27 mouse cellular contexts compared by ENCODE assay signal in the genomic region with DNA sequence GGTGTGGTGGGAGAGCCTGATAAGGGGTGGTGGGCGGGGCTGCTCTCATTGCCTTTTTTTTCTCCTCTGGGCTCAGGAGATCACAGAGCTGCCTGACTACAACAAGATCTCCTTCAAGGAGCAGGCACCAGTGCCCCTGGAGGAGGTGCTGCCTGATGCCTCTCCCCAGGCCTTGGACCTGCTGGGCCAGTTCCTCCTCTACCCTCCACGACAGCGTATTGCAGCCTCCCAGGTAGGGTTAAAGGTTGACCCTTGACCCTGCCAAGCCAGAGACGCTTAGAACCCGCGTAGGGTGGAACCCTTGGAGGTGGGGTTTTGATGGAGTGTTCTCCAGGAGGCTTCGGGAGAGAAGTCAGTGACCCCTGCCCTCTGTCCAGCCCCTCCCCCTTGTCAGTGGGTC. TPM values are rescaled to one million over a fixed set of nuclear protein-coding genes. Genes with fewer than 3 reads are reported as not detected.
DNase-seq lines count a peak whose midpoint lies in the region; ATAC-seq lines count a peak whose summit lies in the region.
"Had no signal": no experiment of that assay in that cellular context is flagged by ENCODE, and none has a peak within 500 bp of the region (broad histone marks: within the 10 kb centered on the region; RNA-seq: fewer than 3 reads in every experiment).

No protein-coding gene starts in this region.

- no peak for ATAC-seq in kidney, embryonic 16.5 days (ENCODE audit: low FRiP score, low TSS enrichment)
- ATAC-seq in intestine, embryonic 14.5 days (replicated peaks; ENCODE audit: low FRiP score, low TSS enrichment, low read depth), result peak; percentile 49
- peak; percentile 66 for ATAC-seq in intestine, embryonic 16.5 days
- ATAC-seq: forebrain, embryonic 14.5 days; hindbrain, embryonic 16.5 days had no signal

- no peak overlapping the region for H3K4me2 ChIP-seq in kidney, embryonic 16.5 days (replicated peaks; ENCODE audit: low read depth, low read length)
- H3K4me2 ChIP-seq in intestine, embryonic 14.5 days (ENCODE audit: low read length), result no peak overlapping the region
- H3K4me2 ChIP-seq in intestine, embryonic 16.5 days (ENCODE audit: low read depth, low read length), result no peak overlapping the region
- H3K4me2 ChIP-seq: embryonic facial prominence, embryonic 15.5 days; hindbrain, embryonic 12.5 days had no signal

- H3K9ac ChIP-seq in kidney, embryonic 16.5 days (replicated peaks; ENCODE audit: low read length), result no peak overlapping the region
- H3K9ac ChIP-seq in intestine, embryonic 14.5 days (ENCODE audit: low read length), result no peak overlapping the region
- H3K9ac ChIP-seq in intestine, embryonic 16.5 days (ENCODE audit: low read depth, low read length), result no peak overlapping the region
- H3K9ac ChIP-seq: embryonic facial prominence, embryonic 15.5 days; hindbrain, embryonic 12.5 days had no signal

- no peak overlapping the region for H3K4me3 ChIP-seq in heart, embryonic 10.5 days
- no peak overlapping the region for H3K4me3 ChIP-seq in kidney, embryonic 16.5 days (ENCODE audit: low read length)
- no peak overlapping the region for H3K4me3 ChIP-seq in intestine, embryonic 14.5 days (ENCODE audit: low read depth, low read length)
- H3K4me3 ChIP-seq in intestine, embryonic 16.5 days (ENCODE audit: low read length), result no peak overlapping the region
- H3K4me3 ChIP-seq: embryonic facial prominence, embryonic 15.5 days; erythroblast, embryonic 14.5 days; forebrain, embryonic 10.5 days; gastrocnemius, adult 2 months; hindbrain, embryonic 12.5 days had no signal

- H3K27ac ChIP-seq in heart, embryonic 10.5 days, result no peak overlapping the region
- no peak overlapping the region for H3K27ac ChIP-seq in kidney, embryonic 16.5 days (ENCODE audit: low read length)
- H3K27ac ChIP-seq in intestine, embryonic 14.5 days (ENCODE audit: low read depth), result no peak overlapping the region
- no peak overlapping the region for H3K27ac ChIP-seq in intestine, embryonic 16.5 days (ENCODE audit: low read length)
- H3K27ac ChIP-seq: embryonic facial prominence, embryonic 15.5 days; forebrain, embryonic 10.5 days; gastrocnemius, adult 2 months; hindbrain, embryonic 12.5 days had no signal

- H3K9me3 ChIP-seq in heart, embryonic 10.5 days, result no peaks in the 10 kb centered on the region
- no peaks in the 10 kb centered on the region for H3K9me3 ChIP-seq in kidney, embryonic 16.5 days (ENCODE audit: low read length)
- no peaks in the 10 kb centered on the region for H3K9me3 ChIP-seq in intestine, embryonic 14.5 days (ENCODE audit: control insufficient read depth, low read length)
- no peaks in the 10 kb centered on the region for H3K9me3 ChIP-seq in intestine, embryonic 16.5 days (ENCODE audit: control insufficient read depth, low read length)
- H3K9me3 ChIP-seq: embryonic facial prominence, embryonic 15.5 days; forebrain, embryonic 10.5 days; hindbrain, embryonic 12.5 days had no signal

- H3K27me3 ChIP-seq in heart, embryonic 10.5 days (ENCODE audit: insufficient read depth, poor library complexity, severe bottlenecking), result no peaks in the 10 kb centered on the region
- H3K27me3 ChIP-seq in kidney, embryonic 16.5 days (ENCODE audit: insufficient read depth, low read length), result no peaks in the 10 kb centered on the region
- H3K27me3 ChIP-seq in intestine, embryonic 14.5 days (replicated peaks; ENCODE audit: control insufficient read depth, insufficient read depth, low read length), result no peaks in the 10 kb centered on the region
- H3K27me3 ChIP-seq in intestine, embryonic 16.5 days (replicated peaks; ENCODE audit: control insufficient read depth, insufficient read depth, low read length), result no peaks in the 10 kb centered on the region
- H3K27me3 ChIP-seq: embryonic facial prominence, embryonic 15.5 days; hindbrain, embryonic 12.5 days had no signal

- peak; percentile 85 for DNase-seq in heart, adult 11 months
- no peak for DNase-seq in heart, embryonic 10.5 days (ENCODE audit: low spot score)
- peak; percentile 8 for DNase-seq in kidney, postnatal 10 days
- no peak for DNase-seq in intestine, embryonic 14.5 days (ENCODE audit: low spot score)
- no peak for DNase-seq in adrenal gland, postnatal 4 days (ENCODE audit: low spot score in 2 of 2)
- no peak for DNase-seq in urinary bladder, postnatal 36 days (ENCODE audit: low spot score in 2 of 2)
- DNase-seq: adrenal gland, adult 8-10 months; adrenal gland, postnatal 36 days; cerebellum, adult 11 months; cerebellum, adult 9-11 months; cerebellum, postnatal 36 days; gastrocnemius, adult 2 months; gastrocnemius, postnatal 25 days; heart, postnatal 10 days; heart, postnatal 4 days had no signal

- 66% methylated on average over 7 of the region's 7 CpGs for WGBS in heart, embryonic 10.5 days
- 59% methylated on average over 7 of the region's 7 CpGs for WGBS in kidney, embryonic 16.5 days
- 44% methylated on average over 7 of the region's 7 CpGs for WGBS in intestine, embryonic 14.5 days
- 40% methylated on average over 7 of the region's 7 CpGs for WGBS in intestine, embryonic 16.5 days

- H3K36me3 ChIP-seq in heart, embryonic 10.5 days, result no peaks in the 10 kb centered on the region
- H3K36me3 ChIP-seq in kidney, embryonic 16.5 days (ENCODE audit: insufficient read depth, low read length), result 0 out of 2 replicates have a peak, but pooled peaks cover 2% of the 10 kb centered on the region
- no peaks in the 10 kb centered on the region for H3K36me3 ChIP-seq in intestine, embryonic 14.5 days (ENCODE audit: control insufficient read depth, insufficient read depth, low read length)
- no peaks in the 10 kb centered on the region for H3K36me3 ChIP-seq in intestine, embryonic 16.5 days (ENCODE audit: control insufficient read depth, insufficient read depth, low read length)
- H3K36me3 ChIP-seq: hindbrain, embryonic 12.5 days had no signal

- peaks cover 6% of the 10 kb centered on the region for H3K4me1 ChIP-seq in heart, embryonic 10.5 days
- H3K4me1 ChIP-seq in kidney, embryonic 16.5 days (ENCODE audit: insufficient read depth, low read length), result peaks cover 6% of the 10 kb centered on the region
- peaks cover 5% of the 10 kb centered on the region; the same call in 1 of the 2 replicates for H3K4me1 ChIP-seq in intestine, embryonic 14.5 days (replicated peaks; ENCODE audit: control insufficient read depth, insufficient read depth, low read length)
- peaks cover 9% of the 10 kb centered on the region for H3K4me1 ChIP-seq in intestine, embryonic 16.5 days (ENCODE audit: control insufficient read depth, insufficient read depth, low read length)

RNA-seq across cellular contexts. Expression of a gene that starts 5.7 kb away (rescaled TPM):
- polyA plus RNA-seq in heart, embryonic 10.5 days (2016; fragmentation: Nextera tagmentation; extraction: Ambion mirVana), result 4.1 and 6.2 TPM in 2 replicates
- 12.8 and 14.5 TPM in 2 replicates for polyA plus RNA-seq in kidney, embryonic 16.5 days (2015; fragmentation: Nextera tagmentation; extraction: Ambion mirVana)
- polyA plus RNA-seq in intestine, embryonic 14.5 days (2014; fragmentation: Nextera tagmentation; extraction: Ambion mirVana), result 9.8 and 10.7 TPM in 2 replicates
- polyA plus RNA-seq in intestine, embryonic 16.5 days (2015; fragmentation: Nextera tagmentation; extraction: Ambion mirVana), result 9.7 and 11.5 TPM in 2 replicates
- total RNA-seq in adrenal gland, postnatal 4 days (2021), result 1 to 10 TPM; 4.5 to 5.2 TPM

RNA-seq across cellular contexts. Expression of a gene that starts 59.8 kb away (rescaled TPM):
- polyA plus RNA-seq in heart, embryonic 10.5 days (2016; fragmentation: Nextera tagmentation; extraction: Ambion mirVana), result not detected in 2 replicates
- 0.14 TPM in 1 of 2 replicates, not detected in the other for polyA plus RNA-seq in kidney, embryonic 16.5 days (2015; fragmentation: Nextera tagmentation; extraction: Ambion mirVana)
- polyA plus RNA-seq in intestine, embryonic 14.5 days (2014; fragmentation: Nextera tagmentation; extraction: Ambion mirVana), result not detected in 2 replicates
- not detected in 2 replicates for polyA plus RNA-seq in intestine, embryonic 16.5 days (2015; fragmentation: Nextera tagmentation; extraction: Ambion mirVana)
- not detected for total RNA-seq in adrenal gland, postnatal 4 days (2021)
- total RNA-seq: adrenal gland, adult 8-10 months; adrenal gland, postnatal 36 days; CH12.LX; granulocyte monocyte progenitor cell, adult 5-6 weeks; heart, postnatal 10 days; heart, postnatal 4 days had no signal
- polyA plus RNA-seq: brain, embryonic 14.5 days; embryonic facial prominence, embryonic 15.5 days; erythroblast, embryonic 14.5 days; forebrain, embryonic 10.5 days; forebrain, embryonic 14.5 days; heart, embryonic 14.5 days; hindbrain, embryonic 12.5 days had no signal

Comparison
In these comparisons a context has a peak if more than half of its experiments do, and no peak if none do; other contexts are left out.
1. DNase-seq: peak in heart, adult 11 months (single experiment) and kidney, postnatal 10 days (single experiment); none in heart, embryonic 10.5 days (single experiment), intestine, embryonic 14.5 days (single experiment), adrenal gland, postnatal 4 days (0 of 2) and urinary bladder, postnatal 36 days (0 of 2).